Mouse (Mus musculus) heart, adult 11 months (tissue): ENCODE measurements around the gene Fam193b.

ENCODE experiments used
- DNase-seq: peaks from one replicate; pipeline ENCODE4 v3.0.0; 2022

Fam193b gene

DNA sequence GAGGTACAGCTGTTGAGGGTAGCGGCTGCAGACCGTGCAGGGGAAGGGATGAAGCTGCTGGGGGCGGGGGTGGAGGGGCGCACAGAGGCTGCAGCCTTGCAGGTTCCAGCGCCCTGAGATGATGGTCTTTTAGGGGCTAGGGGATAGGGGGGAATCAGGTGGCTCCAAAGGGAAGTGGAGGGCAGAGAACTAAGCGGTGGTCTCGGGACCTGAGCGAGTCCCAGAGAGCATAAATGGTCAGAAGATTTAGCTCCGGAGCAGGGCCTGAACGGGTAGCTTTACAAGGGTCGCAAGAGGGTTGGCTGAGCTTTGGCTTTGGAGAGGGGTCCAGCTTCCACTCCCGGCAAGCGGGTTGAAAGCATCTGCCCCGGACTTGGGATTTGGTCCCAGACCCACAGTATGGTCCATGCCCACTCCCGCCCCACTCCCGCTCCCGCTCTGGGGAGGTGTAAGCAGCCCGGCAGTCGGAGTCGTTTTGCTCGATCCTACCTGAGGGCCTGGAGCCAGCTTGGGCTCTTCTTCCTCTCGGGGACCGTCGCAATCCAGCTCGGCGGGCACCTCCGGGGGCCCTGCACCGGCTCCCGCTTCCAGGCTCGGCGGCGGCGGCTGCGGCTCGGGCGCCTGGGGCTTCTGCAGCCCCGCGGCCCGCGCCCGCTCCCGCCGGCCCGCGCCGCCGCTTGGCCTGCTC lies 490 bp downstream of the Fam193b start:
- DNase-seq = peak; percentile 94

DNA sequence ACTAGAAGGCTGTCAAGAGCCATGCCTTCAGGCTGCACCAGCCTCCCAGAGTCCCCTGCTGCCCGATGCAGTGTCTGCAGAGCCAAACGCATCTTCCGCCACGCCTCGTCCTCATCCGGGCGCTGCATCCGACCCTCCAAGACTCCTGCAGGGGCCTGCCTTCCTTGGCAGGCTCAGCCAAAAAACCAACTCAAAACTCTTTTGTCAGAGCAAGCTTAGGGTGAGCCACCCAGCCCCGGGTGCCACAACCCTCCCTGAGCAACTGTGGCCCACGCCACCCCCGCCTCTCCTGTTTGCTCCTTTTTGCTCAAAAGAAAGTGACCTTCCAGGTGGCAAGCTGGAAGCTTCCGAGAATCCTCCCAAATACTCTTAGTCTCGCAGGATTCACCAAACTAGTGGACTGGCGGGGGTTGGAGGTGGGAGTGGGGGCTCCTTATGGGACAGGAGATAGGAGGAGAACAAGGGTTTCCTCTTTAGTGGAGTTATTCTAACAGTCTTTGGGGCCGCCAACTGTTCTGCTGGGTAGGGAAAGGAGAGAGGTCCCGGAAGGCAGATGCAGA lies 1.1 kb downstream of the Fam193b start:
- peak; percentile 93 for DNase-seq

DNA sequence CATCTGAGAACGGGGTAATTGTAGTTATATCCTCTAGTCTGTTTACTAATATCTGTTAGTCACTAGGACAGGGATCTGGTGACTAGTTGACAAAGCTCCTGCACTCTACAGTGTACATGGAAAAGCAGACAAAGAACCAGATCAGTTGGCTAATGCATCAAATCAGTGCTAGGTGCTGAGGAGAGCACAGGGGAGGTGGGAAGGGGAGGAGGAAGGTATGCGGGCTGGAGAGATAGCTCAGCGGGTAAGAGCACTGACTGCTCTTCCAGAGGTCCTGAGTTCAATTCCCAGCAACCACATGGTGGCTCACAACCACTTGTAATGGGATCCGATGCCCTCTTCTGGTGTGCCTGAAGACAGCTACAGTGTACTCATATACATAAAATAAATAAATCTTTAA lies 2.4 kb downstream of the Fam193b start:
- peak; percentile 81 for DNase-seq

DNA sequence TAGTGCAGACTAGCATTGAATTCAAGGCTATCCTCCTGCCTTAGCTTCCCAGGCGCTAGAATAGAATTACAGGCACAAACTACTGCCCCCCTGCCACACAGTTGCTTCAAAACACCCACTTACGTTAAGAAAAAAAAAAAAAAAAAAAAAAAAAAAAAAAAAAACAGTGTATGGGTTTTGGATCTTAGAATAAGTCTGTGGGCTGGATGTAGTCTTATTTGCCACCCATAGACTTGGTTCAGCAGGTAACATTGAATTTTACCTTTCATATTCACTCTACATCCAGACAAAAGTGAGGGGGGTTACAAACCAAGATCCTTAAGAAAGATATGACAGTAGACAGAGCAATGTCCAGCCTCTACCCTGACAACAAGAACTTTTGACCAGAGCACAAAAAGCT lies 3.0 kb downstream of the Fam193b start:
- no peak for DNase-seq

DNA sequence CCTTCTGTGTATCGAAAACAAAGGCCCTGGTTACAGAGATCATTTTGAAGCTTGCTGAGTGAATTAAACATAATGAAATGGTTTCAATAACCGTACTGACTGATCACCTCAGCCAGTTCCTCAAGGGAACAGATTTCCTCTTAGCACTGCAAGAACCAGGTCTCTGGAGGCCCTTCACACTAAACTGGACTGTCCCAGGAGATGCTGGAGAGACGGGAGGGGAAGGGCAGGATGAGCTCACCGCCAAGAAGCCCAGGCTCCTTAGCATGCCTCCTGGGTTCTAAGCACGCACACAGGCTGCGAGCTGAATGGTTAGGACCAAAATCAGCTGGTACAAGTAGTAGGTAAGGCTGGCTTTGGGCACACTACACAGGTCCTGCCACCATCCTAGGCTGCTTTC lies 3.9 kb downstream of the Fam193b start:
- DNase-seq = peak; percentile 93

DNA sequence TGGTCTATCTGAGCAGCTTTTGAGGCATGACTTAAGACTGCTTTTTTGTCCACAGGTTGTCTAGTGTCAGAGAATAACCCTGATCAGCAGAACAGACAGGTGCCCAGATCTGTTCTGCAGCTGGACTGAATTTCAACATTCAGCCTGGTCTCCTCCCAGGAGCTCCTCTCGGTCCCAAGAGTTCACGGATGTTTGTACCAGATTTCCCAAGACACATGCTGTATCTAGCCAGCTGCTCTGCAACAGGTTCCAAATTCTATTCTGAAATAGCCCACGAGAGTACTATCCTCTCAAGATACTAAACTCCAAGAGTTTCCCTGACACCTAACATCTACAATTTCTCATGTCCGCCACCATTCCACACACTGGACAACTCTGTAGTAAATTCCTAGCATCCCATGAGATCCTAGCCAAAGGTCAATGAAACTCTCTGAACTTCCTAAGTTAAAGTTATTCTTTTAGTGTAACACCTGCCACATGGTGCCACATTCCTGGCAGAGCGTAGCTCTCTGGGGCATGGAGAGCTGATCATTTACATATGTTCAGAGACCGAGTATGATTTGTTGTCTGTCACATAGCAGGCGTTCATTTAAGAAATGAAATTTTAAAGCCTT lies 7.5 kb downstream of the Fam193b start:
- DNase-seq = no peak

DNA sequence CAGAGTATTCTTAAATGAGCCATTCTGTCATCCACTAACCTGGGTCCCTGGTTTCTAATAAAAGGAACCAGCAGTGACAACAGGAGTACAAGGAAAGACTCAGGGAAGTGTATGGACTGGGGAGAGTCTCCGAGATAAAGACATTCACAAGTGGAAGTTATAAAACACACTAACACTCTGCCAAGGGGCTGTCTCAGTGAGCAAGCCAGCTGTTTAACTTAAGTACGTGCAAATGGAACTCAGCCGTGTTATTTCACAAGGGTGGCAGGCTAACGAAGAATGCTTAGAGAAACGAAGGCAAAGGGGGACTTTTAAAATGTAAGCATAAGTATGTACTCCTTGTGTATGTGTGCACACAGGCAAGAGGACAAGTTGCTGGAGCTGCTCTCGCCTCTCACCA lies 13.4 kb downstream of the Fam193b start:
- DNase-seq = no peak

DNA sequence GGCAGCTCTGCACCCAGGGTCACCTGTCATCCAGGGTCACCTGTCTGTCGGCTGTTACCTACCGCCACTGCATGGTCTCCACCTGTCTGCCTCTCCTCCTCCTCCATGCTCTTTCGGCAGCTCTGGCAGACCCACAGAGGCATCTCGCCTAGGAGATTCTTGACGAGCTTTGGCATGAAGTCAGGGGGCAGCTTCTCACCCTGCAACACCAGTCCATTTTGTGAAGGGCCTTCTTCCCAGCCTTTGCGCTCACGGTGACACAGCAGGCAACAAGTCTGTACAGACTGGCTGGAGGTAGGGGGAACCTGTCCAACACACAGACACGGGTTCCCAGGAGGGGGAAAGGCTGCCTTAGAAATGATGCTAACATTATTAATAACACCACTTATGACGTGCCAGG lies 15.0 kb downstream of the Fam193b start:
- peak; percentile 91 for DNase-seq

DNA sequence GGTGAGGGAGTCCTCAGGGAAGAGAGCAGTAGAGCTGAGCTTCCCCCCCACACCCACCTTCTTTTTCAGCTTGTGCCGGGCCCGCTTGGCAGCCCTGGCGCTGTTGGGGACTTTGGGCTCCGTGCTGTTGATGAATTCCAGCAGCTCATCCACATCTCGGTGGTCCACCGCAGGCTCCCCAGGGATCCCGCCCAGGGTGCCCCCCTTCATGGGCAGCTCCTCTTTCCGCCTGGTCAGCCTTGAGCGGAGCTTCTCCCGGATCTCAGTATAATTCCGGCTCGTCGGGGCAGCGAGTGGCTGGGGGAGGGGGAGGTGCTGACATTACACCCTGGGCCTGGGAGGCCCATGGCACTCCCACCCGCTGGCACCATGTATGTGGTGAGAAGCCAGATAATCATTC lies 21.9 kb downstream of the Fam193b start:
- peak; percentile 90 for DNase-seq

DNA sequence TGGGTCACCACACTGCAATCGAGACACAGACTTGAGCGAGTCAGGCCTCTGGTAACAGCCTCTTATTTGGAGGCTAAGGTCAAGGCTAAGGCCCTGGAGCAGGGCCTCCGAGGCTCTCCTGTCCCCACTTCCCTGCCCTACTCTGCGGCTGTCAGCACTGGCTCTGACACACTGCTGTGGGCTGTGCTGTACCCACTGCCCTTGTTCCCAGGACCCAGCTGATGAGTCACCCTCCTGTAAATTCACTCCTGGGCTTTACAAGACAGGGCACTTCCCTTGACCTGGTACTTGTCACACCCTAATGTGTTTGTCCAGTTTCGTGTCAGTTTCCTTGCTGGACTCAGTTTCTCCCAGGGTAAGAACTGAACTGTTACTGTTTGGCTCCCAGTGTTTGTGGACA lies 22.5 kb downstream of the Fam193b start:
- DNase-seq = peak; percentile 82

DNA sequence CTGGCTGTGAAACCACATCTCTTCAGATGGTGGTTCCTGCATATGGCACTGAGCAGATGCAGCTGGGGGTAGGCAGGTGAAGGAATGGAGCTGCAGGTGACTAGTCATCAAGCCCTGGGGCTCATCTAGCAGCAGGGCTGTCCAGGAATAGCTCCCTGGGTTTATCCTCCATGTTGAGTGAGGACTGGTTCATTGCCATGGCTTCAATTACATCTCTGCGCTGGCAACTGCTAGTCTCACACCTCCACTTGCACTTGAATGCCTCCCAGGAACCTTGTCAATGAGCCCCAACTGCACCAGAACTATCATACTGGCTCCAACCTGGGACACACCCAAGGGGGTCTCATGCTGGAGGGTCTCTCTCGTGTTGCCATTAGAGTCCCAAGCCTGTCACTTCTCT lies 23.0 kb downstream of the Fam193b start:
- no peak for DNase-seq

DNA sequence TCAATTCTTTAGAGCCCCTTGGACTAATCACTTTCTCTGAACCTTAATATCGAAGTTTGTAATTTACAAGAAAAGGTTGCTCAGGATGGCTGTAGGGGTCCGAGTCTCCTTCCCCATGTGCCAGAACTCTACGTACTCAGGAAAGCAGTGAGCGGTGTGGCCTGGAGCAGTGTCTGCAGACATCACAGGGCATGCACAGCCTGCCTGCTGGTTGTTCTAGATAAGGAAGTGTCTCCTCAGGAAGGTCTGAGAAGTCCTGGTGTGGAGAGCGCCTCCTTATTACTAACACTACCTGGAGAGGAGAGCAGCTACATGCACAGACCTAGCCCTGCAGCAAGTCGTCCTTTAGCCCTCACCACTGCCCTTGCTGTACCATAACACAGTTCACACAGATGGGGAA lies 26.1 kb downstream of the Fam193b start:
- no peak for DNase-seq

DNA sequence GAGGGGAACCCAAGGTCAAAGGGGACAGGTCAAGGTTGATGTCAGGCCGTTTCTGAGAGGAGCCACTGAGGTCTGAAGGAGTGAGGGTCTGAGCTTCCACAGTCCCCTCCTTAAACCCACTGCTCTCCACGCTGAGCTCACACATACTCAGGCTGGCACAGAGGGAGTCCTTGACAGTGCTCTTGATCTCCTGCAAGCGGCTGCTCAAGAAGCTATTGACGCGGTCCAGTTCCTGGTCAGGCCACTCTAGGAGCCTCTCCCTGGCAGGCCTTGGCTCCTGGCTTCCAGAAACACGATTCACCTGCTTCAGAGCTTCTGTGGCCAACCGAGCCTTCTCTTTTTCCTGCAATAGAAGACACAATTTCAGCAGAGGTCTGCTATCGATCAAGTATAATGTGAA lies 27.5 kb downstream of the Fam193b start:
- DNase-seq = no peak

DNA sequence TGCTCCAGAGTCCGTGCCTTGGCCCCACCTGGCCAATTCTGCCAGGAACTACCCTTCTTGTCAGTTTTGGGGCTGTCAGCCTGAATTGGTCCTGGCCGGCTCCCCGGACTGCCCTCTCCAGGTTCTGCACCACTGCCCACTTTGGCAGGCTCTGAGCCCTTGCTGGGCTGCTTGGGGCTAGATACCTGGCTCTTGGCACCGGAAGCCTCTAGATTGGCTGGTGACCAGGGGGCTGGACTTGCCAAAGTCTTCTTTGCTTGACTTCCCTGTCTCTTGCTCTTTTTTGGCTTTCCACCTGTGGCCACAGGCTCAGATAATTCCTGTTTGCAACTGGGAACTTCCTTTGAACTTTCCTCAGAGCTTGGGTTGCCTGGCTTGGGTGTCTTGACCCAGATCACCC lies 28.0 kb downstream of the Fam193b start:
- no peak for DNase-seq

DNA sequence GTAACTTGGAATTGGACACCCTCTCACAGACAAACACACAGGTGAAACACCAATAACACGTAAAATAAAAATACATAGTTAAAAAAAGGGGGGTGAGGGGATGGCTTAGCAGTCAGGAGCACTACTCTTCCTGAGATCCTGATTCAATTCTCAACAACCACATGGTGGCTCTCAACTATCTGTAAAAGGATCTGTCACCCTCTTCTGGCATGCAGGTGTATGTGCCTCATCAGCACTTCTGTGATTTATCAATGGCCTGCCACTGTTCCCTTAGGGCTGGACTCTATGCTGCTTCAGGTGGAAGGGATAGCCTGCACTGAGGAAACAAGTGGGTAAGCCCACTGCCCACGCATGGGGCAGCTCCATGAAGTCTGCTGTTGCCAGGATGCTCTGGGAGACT lies 30.0 kb downstream of the Fam193b start:
- no peak for DNase-seq

DNA sequence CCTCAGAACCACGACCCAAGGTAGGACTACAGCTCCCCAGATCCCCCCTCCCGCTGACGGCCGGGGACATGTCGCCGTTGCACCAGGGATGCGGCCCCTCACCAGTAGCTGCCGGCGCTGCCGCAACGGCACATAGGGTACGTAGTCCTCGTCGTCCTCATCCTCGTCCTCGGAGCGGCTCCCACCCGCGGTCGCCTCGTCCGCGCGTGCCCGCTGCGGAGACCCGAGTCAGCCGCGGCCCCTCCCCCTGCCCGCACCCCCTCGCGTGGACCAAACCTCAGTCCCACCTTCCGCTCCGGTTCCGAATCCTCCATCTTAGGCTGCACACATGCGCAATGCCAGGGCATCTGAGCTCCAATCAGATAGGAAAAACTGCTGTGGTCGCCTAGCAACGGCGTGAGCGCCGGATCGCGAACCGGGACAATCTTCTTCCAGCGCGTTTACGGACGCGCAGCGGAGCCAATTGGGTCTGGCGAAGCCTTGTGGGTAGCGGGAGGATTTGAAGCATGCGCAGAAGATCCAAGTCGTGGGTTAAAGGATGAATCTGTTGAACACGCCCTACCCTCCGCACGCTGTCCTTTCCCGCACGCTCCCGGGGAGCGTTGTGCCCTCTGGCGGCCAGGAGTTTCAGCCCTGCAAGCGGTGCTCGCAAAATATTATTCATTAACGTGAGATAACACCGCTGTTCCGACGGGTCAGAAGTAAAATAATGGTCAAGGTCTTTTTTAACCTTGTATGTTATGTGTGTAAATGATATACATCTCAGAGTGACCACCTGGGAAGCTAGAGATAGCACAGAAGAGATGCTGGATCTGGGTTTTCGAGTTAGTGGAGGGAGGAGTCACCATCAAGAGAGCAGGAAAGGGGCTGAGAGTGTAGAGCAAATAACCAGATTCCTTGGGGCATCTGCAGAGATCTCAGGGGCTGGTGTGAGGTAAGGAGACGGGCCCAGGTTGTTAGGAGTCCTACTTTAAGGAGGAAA lies 34.4 kb downstream of the Fam193b start, which contains the start of gene Ddx41:
Gene Ddx41 (minus strand): TSS at position 465 of the 982 bp plus-strand sequence.
- DNase-seq = peak; percentile 100

DNA sequence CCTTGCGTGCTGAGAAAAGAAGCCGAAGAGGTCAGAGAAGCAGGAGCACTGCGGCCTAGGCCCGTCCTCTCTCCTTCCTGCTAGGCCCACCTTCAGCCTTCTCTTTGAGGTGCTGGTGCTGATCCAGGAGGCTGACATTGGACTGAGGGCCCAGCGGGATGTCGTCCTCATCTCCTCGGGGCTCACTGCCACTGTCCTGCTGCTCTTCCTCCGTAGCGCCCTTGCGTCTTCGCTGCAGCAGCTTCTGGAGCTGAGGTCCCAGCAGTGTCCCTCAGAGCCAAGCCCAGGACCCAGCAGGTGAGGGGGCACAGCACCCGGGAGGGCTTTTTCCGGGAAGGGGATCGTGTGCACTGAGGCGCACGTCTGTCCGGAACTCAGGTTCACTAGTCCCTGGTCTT lies 35.1 kb downstream of the Fam193b start:
- DNase-seq = no peak

DNA sequence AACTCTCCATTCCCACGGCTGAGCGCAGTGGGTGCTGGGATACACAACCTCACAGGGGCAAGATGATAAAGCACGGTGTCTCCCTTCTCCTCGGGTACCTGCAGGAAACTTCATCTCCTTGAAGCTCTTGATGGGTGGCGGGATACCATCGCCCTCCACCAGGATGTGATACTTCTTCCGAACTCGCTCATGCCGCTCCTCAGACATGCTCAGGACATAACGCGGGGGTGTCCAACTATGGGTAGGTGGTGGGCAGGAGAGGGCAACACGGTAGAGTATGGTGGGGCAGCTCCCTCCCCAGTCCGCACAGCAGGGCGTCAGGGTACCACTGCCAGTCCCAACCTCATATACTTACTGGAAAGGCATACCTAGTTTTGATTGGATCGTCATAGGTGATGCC lies 35.7 kb downstream of the Fam193b start:
- DNase-seq = no peak

DNA sequence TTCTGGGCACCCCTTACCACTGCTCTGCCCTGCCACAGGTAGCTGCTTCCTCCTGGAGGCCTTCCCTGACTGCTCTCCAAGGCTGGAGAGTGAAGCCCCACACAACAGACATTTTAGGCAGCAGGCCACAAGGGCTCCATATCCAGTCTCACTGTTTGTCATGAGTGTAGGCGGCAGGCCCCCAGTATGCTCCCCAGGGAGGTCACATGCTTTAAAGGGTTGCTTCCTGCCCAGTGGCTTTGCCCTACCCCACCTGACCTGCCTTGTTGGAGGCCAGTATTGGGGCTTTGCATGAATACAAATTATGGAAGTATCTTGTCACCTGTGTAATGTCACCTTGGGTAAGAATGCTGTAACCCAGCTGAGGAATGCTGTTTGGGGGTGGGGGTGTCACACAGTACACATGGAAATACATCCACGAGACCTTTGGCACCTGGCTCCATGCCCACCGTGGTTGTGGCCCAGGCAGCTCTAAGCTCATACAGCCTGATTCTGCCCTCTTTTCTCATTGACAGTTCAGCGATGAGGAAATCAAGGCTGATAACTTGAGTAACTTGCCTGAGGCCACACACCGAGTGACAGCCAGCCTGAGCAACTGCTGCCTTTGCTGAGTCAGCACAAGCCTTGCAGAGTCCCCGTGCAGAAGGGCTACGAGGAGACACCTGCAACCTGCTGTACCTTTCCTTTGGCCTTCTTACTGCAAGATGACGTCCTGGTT lies 41.6 kb downstream of the Fam193b start, which contains the start of gene Dok3:
Gene Dok3 (minus strand): TSS at position 99 of the 718 bp plus-strand sequence.
- DNase-seq = peak; percentile 93

DNA sequence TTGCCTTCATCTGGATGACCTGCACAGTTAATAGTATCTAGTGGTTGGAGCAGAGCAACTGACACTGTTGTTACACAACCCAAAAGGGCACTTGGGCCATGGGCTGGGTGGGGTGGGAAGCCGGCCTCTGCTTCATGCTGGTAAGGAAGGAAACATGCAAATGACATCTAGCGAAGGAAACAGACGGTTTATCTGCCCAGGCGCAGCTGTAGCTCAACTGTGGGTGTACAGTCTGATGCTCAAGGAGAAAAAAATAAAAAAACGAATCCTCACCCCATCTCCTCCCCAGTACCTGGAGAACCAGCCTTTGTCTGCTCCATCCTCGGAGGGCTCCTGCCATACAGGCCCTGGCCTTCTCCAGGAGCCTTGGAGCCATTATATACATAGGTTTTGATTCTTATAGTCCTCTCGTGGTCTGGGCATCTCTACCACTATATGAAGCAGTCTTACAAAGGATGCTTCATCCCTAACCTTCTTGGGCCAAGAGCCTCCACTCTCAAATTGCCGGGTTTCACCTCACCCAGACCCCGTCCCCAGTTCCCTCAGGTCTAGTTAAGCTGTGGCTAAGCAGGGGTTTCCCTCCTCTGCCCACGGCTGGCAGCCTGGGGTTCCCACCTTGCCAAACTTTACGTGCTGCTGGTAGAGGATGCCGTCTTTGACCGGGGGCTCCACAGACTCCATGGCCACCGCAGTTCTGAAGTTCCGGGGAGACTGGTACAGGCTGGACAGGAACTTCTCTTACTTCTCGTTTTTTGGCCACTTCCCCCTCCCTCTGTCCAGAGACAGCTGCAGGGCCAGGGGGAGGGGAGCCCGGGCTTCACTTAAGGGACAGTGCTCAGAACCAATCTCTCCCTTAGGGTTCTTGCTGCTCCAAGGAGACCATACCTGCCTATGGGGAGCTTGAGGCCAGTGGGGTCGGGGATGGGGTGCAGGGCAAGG lies 42.8 kb downstream of the Fam193b start:
- peak; percentile 96 for DNase-seq

DNA sequence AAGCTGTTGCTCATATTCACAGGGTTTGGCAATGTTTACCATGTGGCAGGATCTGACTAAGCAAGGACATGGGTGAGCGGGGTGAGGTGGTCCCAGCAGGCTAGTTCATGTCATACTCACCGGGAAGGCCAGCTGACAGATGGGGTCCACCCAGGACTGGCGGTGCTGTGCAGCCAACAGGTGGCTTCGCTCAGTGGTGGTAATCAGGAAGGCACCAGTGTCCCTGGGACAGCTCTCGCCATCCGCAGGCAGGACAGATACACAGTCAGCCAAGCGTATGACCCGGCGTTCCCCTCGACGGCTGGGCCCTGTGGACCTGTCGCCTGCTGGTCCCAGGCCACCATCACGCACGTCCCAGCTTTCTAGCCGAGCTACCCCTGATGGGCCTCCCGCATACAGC lies 43.7 kb downstream of the Fam193b start:
- DNase-seq = peak; percentile 82
